Mouse (Mus musculus) CH12.LX (cell line): ENCODE results near the gene Efnb2. TPM values are rescaled to one million over a fixed set of nuclear protein-coding genes. Genes with fewer than 3 reads are reported as not detected.

Experiments
- DNase-seq: peaks from one replicate; pipeline ENCODE4 v3.0.0-alpha.2; 2013; ENCODE audit errors: extremely low read depth
- H3K27ac ChIP-seq: 2 replicates; pipeline ENCODE4 v1.5.1; 2012; ENCODE audit warnings: low read depth, mild to moderate bottlenecking, control low read depth, moderate library complexity; ENCODE audit not compliant: insufficient read depth
- H3K27me3 ChIP-seq: replicated peaks from 2 replicates; pipeline ENCODE3; 2012; ENCODE audit warnings: inconsistent platforms
- H3K36me3 ChIP-seq, 2 experiments: replicated peaks in 1 of 2; 2 replicates each; pipeline versions ENCODE3 to v1.6.1; 2012; ENCODE audit warnings: inconsistent platforms in 1 of 2, low read length in 1 of 2, mild to moderate bottlenecking in 1 of 2, mixed read lengths in 1 of 2, moderate library complexity in 1 of 2; ENCODE audit not compliant: control insufficient read depth in 1 of 2, insufficient read depth in 1 of 2
- H3K4me1 ChIP-seq, 2 experiments: 2 replicates each; pipeline ENCODE4 v1.6.1; 2012; ENCODE audit warnings: inconsistent platforms in 1 of 2, moderate library complexity in 1 of 2; ENCODE audit not compliant: insufficient read depth in 2 of 2, control insufficient read depth in 1 of 2
- H3K4me2 ChIP-seq: 2 replicates; pipeline ENCODE4 v1.6.1; 2012; ENCODE audit warnings: low read depth, mild to moderate bottlenecking, control low read depth; ENCODE audit not compliant: poor library complexity, insufficient read depth, severe bottlenecking
- H3K4me3 ChIP-seq, 3 experiments: fragments of 150-350 bp in 1 of 3; sonication (generic) in 1 of 3; replicated peaks in 1 of 3; 2 replicates each; pipeline versions ENCODE3 to v1.5.1; 2011 to 2012; ENCODE audit warnings: low read depth in 2 of 3, low read length in 2 of 3, mild to moderate bottlenecking in 2 of 3, moderate library complexity in 2 of 3, control low read depth in 1 of 3, improper control_type of control experiment in 1 of 3, inconsistent platforms in 1 of 3, mixed read lengths in 1 of 3; ENCODE audit not compliant: poor library complexity in 1 of 3
- H3K79me2 ChIP-seq: replicated peaks from 2 replicates; pipeline ENCODE4 v1.6.1; 2012; ENCODE audit warnings: mild to moderate bottlenecking, moderate library complexity; ENCODE audit not compliant: control insufficient read depth, poor library complexity, insufficient read depth, severe bottlenecking; ENCODE audit errors: extremely low read depth
- H3K9ac ChIP-seq: 2 replicates; pipeline ENCODE4 v1.6.1; 2012; ENCODE audit warnings: low read depth, mild to moderate bottlenecking, control low read depth, moderate library complexity; ENCODE audit not compliant: insufficient read depth
- H3K9me3 ChIP-seq: replicated peaks from 2 replicates; pipeline ENCODE3; 2012; ENCODE audit warnings: low read length, inconsistent platforms, mixed read lengths
- CHD1 ChIP-seq: IDR thresholded peaks from 2 replicates; pipeline ENCODE4 v1.6.1; 2012; ENCODE audit warnings: low read depth, low read length, improper control_type of control experiment, inconsistent platforms
- CHD2 ChIP-seq: IDR thresholded peaks from 2 replicates; pipeline ENCODE4 v1.6.1; 2011; ENCODE audit warnings: low read length, improper control_type of control experiment
- CTCF ChIP-seq, 2 experiments: IDR thresholded peaks in 1 of 2; conservative IDR thresholded peaks in 1 of 2; 2 replicates each; pipeline ENCODE4 v1.5.1; 2011 to 2012; ENCODE audit warnings: low read depth in 2 of 2, low read length in 2 of 2, improper control_type of control experiment in 1 of 2, inconsistent platforms in 1 of 2, mild to moderate bottlenecking in 1 of 2, moderate library complexity in 1 of 2
- E2F4 ChIP-seq: IDR thresholded peaks from 2 replicates; pipeline ENCODE4 v1.6.1; 2011; ENCODE audit warnings: low read depth, low read length, improper control_type of control experiment; ENCODE audit not compliant: insufficient replicate concordance
- ELF1 ChIP-seq: IDR thresholded peaks from 2 replicates; pipeline ENCODE4 v1.6.1; 2014; ENCODE audit warnings: low read depth, mild to moderate bottlenecking, inconsistent platforms, low read length, improper control_type of control experiment
- GABPA ChIP-seq: IDR thresholded peaks from 2 replicates; pipeline ENCODE4 v1.6.1; 2012; ENCODE audit warnings: low read depth, low read length, improper control_type of control experiment, inconsistent platforms; ENCODE audit not compliant: insufficient replicate concordance
- HCFC1 ChIP-seq: IDR thresholded peaks from 2 replicates; pipeline ENCODE4 v1.6.1; 2012; ENCODE audit warnings: low read depth, mild to moderate bottlenecking, inconsistent platforms, low read length, improper control_type of control experiment
- IRF4 ChIP-seq: IDR thresholded peaks from 2 replicates; pipeline ENCODE4 v1.6.1; 2014; ENCODE audit warnings: low read depth, mild to moderate bottlenecking, inconsistent platforms, low read length, improper control_type of control experiment
- MAZ ChIP-seq: IDR thresholded peaks from 2 replicates; pipeline ENCODE4 v1.6.1; 2012; ENCODE audit warnings: low read depth, mild to moderate bottlenecking, inconsistent platforms, low read length, improper control_type of control experiment, moderate library complexity
- MEF2A ChIP-seq: IDR thresholded peaks from 2 replicates; pipeline ENCODE4 v1.6.1; 2014; ENCODE audit warnings: low read depth, mild to moderate bottlenecking, inconsistent platforms, low read length, improper control_type of control experiment, borderline replicate concordance
- MXI1 ChIP-seq: IDR thresholded peaks from 2 replicates; pipeline ENCODE4 v1.6.1; 2011; ENCODE audit warnings: mild to moderate bottlenecking, low read depth, low read length, improper control_type of control experiment
- NRF1 ChIP-seq: IDR thresholded peaks from 2 replicates; pipeline ENCODE4 v1.6.1; 2014; ENCODE audit warnings: low read depth, mild to moderate bottlenecking, inconsistent platforms, low read length, improper control_type of control experiment, moderate library complexity
- POLR2AphosphoS2 ChIP-seq: IDR thresholded peaks from 2 replicates; pipeline ENCODE4 v1.6.1; 2011; ENCODE audit warnings: low read depth, low read length, improper control_type of control experiment
- RAD21 ChIP-seq: IDR thresholded peaks from 2 replicates; pipeline ENCODE4 v1.6.1; 2011; ENCODE audit warnings: low read depth, mild to moderate bottlenecking, low read length, improper control_type of control experiment, moderate library complexity
- SIN3A ChIP-seq: IDR thresholded peaks from 2 replicates; pipeline ENCODE4 v1.6.1; 2012; ENCODE audit warnings: low read length, improper control_type of control experiment, inconsistent platforms
- SMC3 ChIP-seq: IDR thresholded peaks from 2 replicates; pipeline ENCODE4 v1.6.1; 2011; ENCODE audit warnings: low read depth, low read length, improper control_type of control experiment
- TCF12 ChIP-seq: IDR thresholded peaks from 2 replicates; pipeline ENCODE4 v1.6.1; 2014; ENCODE audit warnings: low read depth, mild to moderate bottlenecking, inconsistent platforms, low read length, improper control_type of control experiment
- UBTF ChIP-seq: IDR thresholded peaks from 2 replicates; pipeline ENCODE4 v1.6.1; 2012; ENCODE audit warnings: low read depth, mild to moderate bottlenecking, inconsistent platforms, low read length, improper control_type of control experiment, moderate library complexity
- USF1 ChIP-seq: IDR thresholded peaks from 2 replicates; pipeline ENCODE4 v1.6.1; 2014; ENCODE audit warnings: low read depth, mild to moderate bottlenecking, inconsistent platforms, low read length, improper control_type of control experiment
- dilution Hi-C: fragments of 300-500 bp; cut with MboI; formaldehyde crosslinking; loops from 2 replicates; pipeline ENCODE4 v1.14.3; 2020; ENCODE audit warnings: low sequenced_read_pairs; ENCODE audit not compliant: extremely low pct_unique_long_range_greater_than_20kb, extremely low pct_ligation_motif_present
- in situ Hi-C: fragments of 300-500 bp; cut with MboI; formaldehyde crosslinking; loops from 3 replicates; pipeline ENCODE4 v1.14.3; 2019; ENCODE audit warnings: low sequenced_read_pairs, low pct_ligation_motif_present, low pct_unique_long_range_greater_than_20kb, mixed read lengths
- polyA plus RNA-seq: library from polyadenylated mRNA; unstranded; fragments of >175 nt; gene quantifications from 2 replicates; pipeline ENCODE4 v1.2.1, GENCODE M21; 2012; ENCODE audit warnings: low read depth; ENCODE audit not compliant: insufficient read length
- total RNA-seq, 2 experiments: library from RNA; depleted of rRNA; stranded (reverse); fragments of 300-350 nt in 1 of 2; fragments of >200 nt in 1 of 2; gene quantifications; 2 replicates each; pipeline ENCODE4 v1.2.3; 2012 to 2014

Efnb2 gene
- total and polyA plus RNA-seq, 3 experiments = 0.06 to 0.25 TPM; not detected in 1

DNA sequence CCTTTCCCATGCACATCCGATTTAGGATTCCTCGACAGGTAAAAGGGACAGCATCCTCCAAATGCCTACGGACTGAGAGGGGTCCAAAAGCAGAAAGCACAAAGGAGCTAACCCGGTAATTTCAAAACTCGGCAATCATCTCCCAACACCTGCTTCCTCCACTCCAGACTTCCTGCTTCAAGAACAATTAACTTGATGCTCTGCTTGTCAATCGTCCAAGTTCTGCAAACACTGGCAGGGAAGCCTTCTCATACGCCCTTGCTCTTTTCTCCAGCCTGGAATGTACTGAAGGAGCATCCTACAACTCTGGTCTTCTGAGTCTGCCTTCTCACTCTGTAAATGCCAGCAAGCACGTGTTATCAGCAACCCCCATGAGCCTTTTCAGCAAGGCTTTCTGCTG lies 37.6 kb downstream of the Efnb2 start:
- H3K27me3 ChIP-seq = no peaks in the 10 kb centered on the region
- H3K4me1 ChIP-seq = no peaks in the 10 kb centered on the region
- no peaks in the 10 kb centered on the region for H3K79me2 ChIP-seq
- no peak overlapping the region for H3K9ac ChIP-seq
- H3K4me3 ChIP-seq = no peak overlapping the region
- no peaks in the 10 kb centered on the region for H3K36me3 ChIP-seq
- H3K27ac ChIP-seq = no peak overlapping the region
- TF ChIP-seq SMC3 (no peak), HCFC1 (no peak), E2F4 (no peak), MAZ (no peak), CTCF (conservative IDR thresholded peaks at IDR 0.05 in 1 of 2, IDR thresholded peaks at IDR 0.05 in 1 of 2; ENCODE audit: low read depth in 2 of 2, low read length in 2 of 2) (no peak), MXI1 (no peak), UBTF (no peak)
- TF ChIP-seq, all 38 proteins: peak for 0
- in situ Hi-C loops (no loop called here), dilution Hi-C loops (no loop called here)
- H3K9me3 ChIP-seq = peaks cover 67% of the 10 kb centered on the region
- DNase-seq = no peak
- H3K4me2 ChIP-seq = no peak overlapping the region

DNA sequence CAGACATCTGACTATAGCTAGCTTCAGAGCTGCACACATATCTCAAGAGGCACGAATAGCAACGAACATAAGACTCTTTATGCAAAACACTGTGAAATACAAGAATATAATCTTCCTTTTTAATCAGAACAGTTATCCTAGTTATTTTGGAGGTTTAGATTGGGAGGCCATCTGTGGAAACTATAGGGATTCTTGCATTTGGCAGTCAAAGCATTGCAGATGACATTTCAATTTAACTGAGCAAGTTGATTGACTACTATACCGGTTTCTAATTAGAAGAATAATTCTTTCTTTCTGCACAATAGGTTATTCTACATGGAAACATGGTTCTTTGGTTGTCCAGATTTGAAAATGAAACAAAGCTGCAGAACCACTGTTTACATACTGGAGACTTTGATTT lies 38.6 kb downstream of the Efnb2 start:
- H3K79me2 ChIP-seq = no peaks in the 10 kb centered on the region
- dilution Hi-C loops = no loop called here
- H3K9ac ChIP-seq = no peak overlapping the region
- TF ChIP-seq NRF1 = no peak
- TF ChIP-seq CHD1 = no peak
- no peak for TF ChIP-seq CHD2
- no peak for TF ChIP-seq IRF4
- H3K4me3 ChIP-seq = no peak overlapping the region
- H3K27me3 ChIP-seq = no peaks in the 10 kb centered on the region
- H3K9me3 ChIP-seq = peaks cover 62% of the 10 kb centered on the region
- H3K4me2 ChIP-seq = no peak overlapping the region
- in situ Hi-C loops = no loop called here
- H3K36me3 ChIP-seq = no peaks in the 10 kb centered on the region
- no peaks in the 10 kb centered on the region for H3K4me1 ChIP-seq
- no peak for DNase-seq
- H3K27ac ChIP-seq = no peak overlapping the region

- TF ChIP-seq GABPA (no peak), CHD1 (no peak), USF1 (no peak), MEF2A (no peak), MAZ (no peak), NRF1 (no peak), TCF12 (no peak), POLR2AphosphoS2 (no peak), ELF1 (no peak), RAD21 (no peak), SIN3A (no peak), IRF4 (no peak)
- no peaks in the 10 kb centered on the region for H3K4me1 ChIP-seq
- H3K36me3 ChIP-seq = no peaks in the 10 kb centered on the region
- in situ Hi-C loops = no loop called here
- DNase-seq = no peak
- peaks cover 63% of the 10 kb centered on the region for H3K9me3 ChIP-seq
- no peak overlapping the region for H3K27ac ChIP-seq
- no peak overlapping the region for H3K9ac ChIP-seq
- H3K79me2 ChIP-seq = no peaks in the 10 kb centered on the region
- dilution Hi-C loops = no loop called here
- no peak overlapping the region for H3K4me2 ChIP-seq
- no peak overlapping the region for H3K4me3 ChIP-seq
- no peaks in the 10 kb centered on the region for H3K27me3 ChIP-seq
Measured at GRCm38 (mm10) chr8:8622031-8622430, 39.0 kb downstream of the Efnb2 start.
